Mouse (Mus musculus) limb, embryonic 11.5 days (tissue): ENCODE data around the gene A030003K21Rik. TPM values are rescaled to one million over a fixed set of nuclear protein-coding genes. Genes with fewer than 3 reads are reported as not detected.

Source experiments
- ATAC-seq: fragments of 200-750 bp; cut with Nextera tagmentation; 2 replicates; pipeline ENCODE4 v1.8.0; 2017; ENCODE audit warnings: low read depth; ENCODE audit not compliant: insufficient number of reproducible peaks, low FRiP score, low TSS enrichment
- DNase-seq: peaks from one replicate; pipeline ENCODE4 v3.0.0-alpha.2; 2015; ENCODE audit warnings: low spot score
- H3K27ac ChIP-seq: fragments of 300-500 bp; sonication (generic); replicated peaks from 2 replicates; pipeline ENCODE4 v1.5.1; 2014; ENCODE audit warnings: low read depth, mild to moderate bottlenecking, low read length
- H3K27me3 ChIP-seq: fragments of 300-500 bp; sonication (generic); 2 replicates; pipeline ENCODE4 v1.6.1; 2014; ENCODE audit warnings: mild to moderate bottlenecking, low read length, mixed read lengths; ENCODE audit not compliant: control insufficient read depth, insufficient read depth
- H3K36me3 ChIP-seq: fragments of 300-500 bp; sonication (generic); 2 replicates; pipeline ENCODE4 v1.6.1; 2014; ENCODE audit warnings: mild to moderate bottlenecking, low read length, moderate library complexity, mixed read lengths; ENCODE audit not compliant: control insufficient read depth, insufficient read depth
- H3K4me1 ChIP-seq: fragments of 300-500 bp; sonication (generic); 2 replicates; pipeline ENCODE4 v1.6.1; 2014; ENCODE audit warnings: low read length, mixed read lengths; ENCODE audit not compliant: control insufficient read depth, insufficient read depth
- H3K4me2 ChIP-seq: fragments of 300-500 bp; sonication (generic); 2 replicates; pipeline ENCODE4 v1.6.1; 2014; ENCODE audit warnings: low read depth, mild to moderate bottlenecking, moderate library complexity; ENCODE audit not compliant: severe bottlenecking
- H3K4me3 ChIP-seq: fragments of 300-500 bp; sonication (generic); 2 replicates; pipeline ENCODE4 v1.5.1; 2014; ENCODE audit warnings: low read depth, low read length
- H3K9ac ChIP-seq: fragments of 300-500 bp; sonication (generic); 2 replicates; pipeline ENCODE4 v1.6.1; 2014; ENCODE audit warnings: mild to moderate bottlenecking, low read length
- H3K9me3 ChIP-seq: fragments of 300-500 bp; sonication (generic); 2 replicates; pipeline ENCODE4 v1.6.1; 2016; ENCODE audit warnings: low read length; ENCODE audit not compliant: control insufficient read depth
- WGBS: fragments of 180-500 bp; shearing (Covaris S2); extraction: QIAGEN DNeasy Blood & Tissue Kit; methylation state at CpG from one replicate; pipeline ENCODE4 v1.1.7; 2014; 5-methylcytosine and 5-hydroxymethylcytosine counted together
- polyA plus RNA-seq: library from polyadenylated mRNA; unstranded; fragments of >200 nt; fragmentation: Nextera tagmentation; extraction: Ambion mirVana; gene quantifications from 2 replicates; pipeline ENCODE4 v1.2.1, GENCODE M21; 2014

The A030003K21Rik gene
- polyA plus RNA-seq, 1 experiment from 2014 or later = not detected

- ATAC-seq = no peak
- DNase-seq = no peak
- no peaks in the 10 kb centered on the region for H3K4me1 ChIP-seq
- H3K9me3 ChIP-seq = no peaks in the 10 kb centered on the region
- no peak overlapping the region for H3K27ac ChIP-seq
- H3K4me3 ChIP-seq = no peak overlapping the region
- no peak overlapping the region for H3K4me2 ChIP-seq
- H3K36me3 ChIP-seq = peaks cover 7% of the 10 kb centered on the region
- no peak overlapping the region for H3K9ac ChIP-seq
- 94% methylated on average over 7 of the region's 7 CpGs for WGBS
- H3K27me3 ChIP-seq = no peaks in the 10 kb centered on the region
Observed at GRCm38 (mm10) chr1:82893269-82893668, 49.9 kb downstream of the A030003K21Rik start.

Other genes with a start within 250 kb of the A030003K21Rik start
- gene Mff, start 218.5 kb downstream of the A030003K21Rik start, polyA plus RNA-seq = 233 and 234 TPM in 2 replicates
- not detected in 2 replicates for gene Tm4sf20, start 174.9 kb downstream of the A030003K21Rik start, polyA plus RNA-seq
- not detected in 2 replicates for gene Gm47791, start 172.1 kb downstream of the A030003K21Rik start, polyA plus RNA-seq
- gene Agfg1, start 103.9 kb downstream of the A030003K21Rik start, polyA plus RNA-seq = 39.8 and 42.1 TPM in 2 replicates
- gene A030005L19Rik, start 30.1 kb downstream of the A030003K21Rik start, polyA plus RNA-seq = 0.33 TPM in 1 of 2 replicates, not detected in the other
- not detected in 2 replicates for gene A030014E15Rik, start 18.5 kb downstream of the A030003K21Rik start, polyA plus RNA-seq
- gene Gm6217, start 12.0 kb downstream of the A030003K21Rik start, polyA plus RNA-seq = not detected in 2 replicates
- not detected in 2 replicates for gene Gm7544, start 12.6 kb upstream of the A030003K21Rik start, polyA plus RNA-seq
- not detected in 2 replicates for gene Gm47955, start 16.9 kb upstream of the A030003K21Rik start, polyA plus RNA-seq
- not detected in 2 replicates for gene Gm47959, start 57.2 kb upstream of the A030003K21Rik start, polyA plus RNA-seq
- 0.83 and 1.6 TPM in 2 replicates for gene Slc19a3, start 95.1 kb upstream of the A030003K21Rik start, polyA plus RNA-seq
- gene Krtap28-10, start 99.1 kb upstream of the A030003K21Rik start, polyA plus RNA-seq = not detected in 2 replicates
- gene Gm47969, start 101.5 kb upstream of the A030003K21Rik start, polyA plus RNA-seq = not detected in 2 replicates
- gene A030005K14Rik, start 116.0 kb upstream of the A030003K21Rik start, polyA plus RNA-seq = not detected in 2 replicates
- not detected in 2 replicates for gene Krtap28-13, start 117.5 kb upstream of the A030003K21Rik start, polyA plus RNA-seq
- gene Ccl20, start 173.4 kb upstream of the A030003K21Rik start, polyA plus RNA-seq = not detected in 2 replicates
- gene Daw1, start 216.4 kb upstream of the A030003K21Rik start, polyA plus RNA-seq = 0.11 TPM in 1 of 2 replicates, not detected in the other